Mouse (Mus musculus): Measurements from ENCODE around the gene Mrap2. TPM values are rescaled to one million over a fixed set of nuclear protein-coding genes. Genes with fewer than 3 reads are reported as not detected.

Gene Mrap2
- polyA plus RNA-seq, 1 experiment, result 0.02 TPM

DNA sequence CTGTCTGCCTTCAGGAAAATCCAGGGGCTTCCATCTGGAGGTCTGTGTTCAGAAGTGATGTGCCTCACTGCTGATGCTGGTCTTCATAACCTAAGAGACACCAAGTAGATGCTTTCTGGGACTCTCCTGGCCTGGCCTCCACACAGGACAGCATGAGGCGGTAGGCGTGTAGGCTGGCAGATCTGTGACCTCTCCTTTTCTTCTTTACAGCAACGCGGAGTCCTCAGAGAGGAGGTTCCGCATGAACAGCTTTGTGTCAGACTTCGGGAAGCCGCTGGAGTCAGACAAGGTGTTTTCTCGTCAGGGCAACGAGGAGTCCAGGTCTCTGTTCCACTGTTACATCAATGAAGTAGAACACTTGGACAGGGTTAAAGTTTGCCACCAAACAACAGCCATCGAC is 38.1 kb downstream of the Mrap2 start:
- H3K79me2 ChIP-seq (ENCODE audit: control insufficient read depth, insufficient read depth), result no peaks in the 10 kb centered on the region
- no peaks in the 10 kb centered on the region for H3K36me3 ChIP-seq (ENCODE audit: control insufficient read depth, insufficient read depth)
- no peak overlapping the region for H3K4me2 ChIP-seq (ENCODE audit: low read depth)
- H3ac ChIP-seq (ENCODE audit: control insufficient read depth, insufficient read length), result no peak overlapping the region
- no peaks in the 10 kb centered on the region for H3K27me3 ChIP-seq (ENCODE audit: control insufficient read depth, insufficient read depth, insufficient read length)
- TF ChIP-seq POLR2A (IDR thresholded peaks at IDR 0.05; ENCODE audit: insufficient read length, low read depth), result no peak
- TF ChIP-seq TCF12 (IDR thresholded peaks at IDR 0.05; ENCODE audit: insufficient read depth, poor library complexity, severe bottlenecking), result no peak
- no peak for TF ChIP-seq MAX (IDR thresholded peaks at IDR 0.05; ENCODE audit: low read depth)
- TF ChIP-seq SRF (IDR thresholded peaks at IDR 0.05; ENCODE audit: control insufficient read depth, insufficient read length, low read depth), result no peak
- TF ChIP-seq TCF3 (IDR thresholded peaks at IDR 0.05; ENCODE audit: insufficient read length, low read depth), result no peak
- TF ChIP-seq CEBPB (IDR thresholded peaks at IDR 0.05; ENCODE audit: insufficient read depth, poor library complexity, severe bottlenecking), result no peak
- no peak for TF ChIP-seq USF1 (IDR thresholded peaks at IDR 0.05; ENCODE audit: low read depth)
- TF ChIP-seq E2F4 (IDR thresholded peaks at IDR 0.05; ENCODE audit: insufficient read depth), result no peak
- TF ChIP-seq MYOG (IDR thresholded peaks at IDR 0.05; ENCODE audit: control insufficient read depth in 1 of 3, insufficient read depth in 1 of 3, insufficient read length in 2 of 3, low read depth in 2 of 3), result no peak
- TF ChIP-seq POLR2AphosphoS2 (IDR thresholded peaks at IDR 0.05; ENCODE audit: insufficient read length, low read depth), result no peak
- no peak for TF ChIP-seq REST (IDR thresholded peaks at IDR 0.05; ENCODE audit: insufficient read depth, insufficient read length)
- TF ChIP-seq MYOD1 (IDR thresholded peaks at IDR 0.05; ENCODE audit: control insufficient read depth in 1 of 3, insufficient read length in 2 of 3, low read depth in 2 of 3), result no peak
- H3K4me3 ChIP-seq, result no peak overlapping the region

DNA sequence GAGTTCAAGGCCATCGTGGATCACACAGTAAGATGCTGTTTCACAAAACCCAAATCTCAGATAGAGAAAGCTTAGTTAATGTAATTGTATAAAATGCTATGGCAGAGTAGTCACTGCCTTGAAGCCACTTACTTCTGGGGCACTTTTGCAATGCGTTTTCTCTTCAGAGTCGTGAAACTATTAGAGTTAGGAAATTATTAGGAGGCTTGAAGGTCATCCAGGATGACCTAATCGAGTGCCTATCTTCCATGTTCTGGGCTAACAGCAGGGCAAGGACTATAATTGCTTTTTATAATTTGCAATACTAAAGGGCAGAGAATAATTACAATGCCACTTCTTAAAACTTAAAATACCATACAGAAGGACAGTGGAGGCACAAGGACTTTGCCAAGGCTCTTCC is 43.2 kb downstream of the Mrap2 start:
- H3K79me2 ChIP-seq (ENCODE audit: control insufficient read depth, insufficient read depth), result no peaks in the 10 kb centered on the region
- H3K36me3 ChIP-seq (ENCODE audit: control insufficient read depth, insufficient read depth), result peaks cover 16% of the 10 kb centered on the region
- H3K4me3 ChIP-seq, result no peak overlapping the region
- H3ac ChIP-seq (ENCODE audit: control insufficient read depth, insufficient read length), result no peak overlapping the region
- TF ChIP-seq POLR2A (IDR thresholded peaks at IDR 0.05; ENCODE audit: insufficient read length, low read depth) (no peak), SRF (IDR thresholded peaks at IDR 0.05; ENCODE audit: control insufficient read depth, insufficient read length, low read depth) (no peak), MYOG (IDR thresholded peaks at IDR 0.05; ENCODE audit: control insufficient read depth in 1 of 3, insufficient read depth in 1 of 3, insufficient read length in 2 of 3, low read depth in 2 of 3) (no peak), MAX (IDR thresholded peaks at IDR 0.05; ENCODE audit: low read depth) (no peak), TCF3 (IDR thresholded peaks at IDR 0.05; ENCODE audit: insufficient read length, low read depth) (no peak), REST (IDR thresholded peaks at IDR 0.05; ENCODE audit: insufficient read depth, insufficient read length) (no peak), POLR2AphosphoS2 (IDR thresholded peaks at IDR 0.05; ENCODE audit: insufficient read length, low read depth) (no peak), E2F4 (IDR thresholded peaks at IDR 0.05; ENCODE audit: insufficient read depth) (no peak), USF1 (IDR thresholded peaks at IDR 0.05; ENCODE audit: low read depth) (no peak), TCF12 (IDR thresholded peaks at IDR 0.05; ENCODE audit: insufficient read depth, poor library complexity, severe bottlenecking) (no peak), CEBPB (IDR thresholded peaks at IDR 0.05; ENCODE audit: insufficient read depth, poor library complexity, severe bottlenecking) (no peak), MYOD1 (IDR thresholded peaks at IDR 0.05; ENCODE audit: control insufficient read depth in 1 of 3, insufficient read length in 2 of 3, low read depth in 2 of 3) (no peak)
- no peak overlapping the region for H3K4me2 ChIP-seq (ENCODE audit: low read depth)
- H3K27me3 ChIP-seq (ENCODE audit: control insufficient read depth, insufficient read depth, insufficient read length), result no peaks in the 10 kb centered on the region

DNA sequence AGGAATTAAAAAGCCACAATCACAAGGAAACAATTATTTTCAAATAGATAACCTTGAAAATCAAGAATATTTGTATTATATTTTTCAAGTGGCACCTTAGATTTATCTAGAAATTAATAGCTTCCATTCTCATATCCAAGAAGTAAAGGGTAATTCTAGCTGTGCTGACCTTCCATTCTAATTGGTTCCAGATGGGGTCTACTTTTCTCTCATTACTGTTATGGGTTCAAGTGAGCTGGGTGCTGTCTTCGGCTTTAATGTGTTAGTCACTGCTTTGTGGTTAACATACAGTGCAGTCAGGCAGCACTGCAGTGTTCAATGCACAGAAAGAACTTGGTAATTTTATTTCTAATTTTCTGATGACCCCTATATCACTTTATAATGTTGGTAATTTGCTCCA is 49.6 kb downstream of the Mrap2 start:
- H3K27me3 ChIP-seq (ENCODE audit: control insufficient read depth, insufficient read depth, insufficient read length), result no peaks in the 10 kb centered on the region
- H3K36me3 ChIP-seq (ENCODE audit: control insufficient read depth, insufficient read depth), result peaks cover 49% of the 10 kb centered on the region
- H3K4me2 ChIP-seq (ENCODE audit: low read depth), result no peak overlapping the region
- H3K4me3 ChIP-seq, result no peak overlapping the region
- no peak overlapping the region for H3ac ChIP-seq (ENCODE audit: control insufficient read depth, insufficient read length)
- H3K79me2 ChIP-seq (ENCODE audit: control insufficient read depth, insufficient read depth), result no peaks in the 10 kb centered on the region
- TF ChIP-seq MYOD1 (IDR thresholded peaks at IDR 0.05; ENCODE audit: control insufficient read depth in 1 of 3, insufficient read length in 2 of 3, low read depth in 2 of 3) (no peak), TCF3 (IDR thresholded peaks at IDR 0.05; ENCODE audit: insufficient read length, low read depth) (no peak), REST (IDR thresholded peaks at IDR 0.05; ENCODE audit: insufficient read depth, insufficient read length) (no peak), USF1 (IDR thresholded peaks at IDR 0.05; ENCODE audit: low read depth) (no peak), MYOG (IDR thresholded peaks at IDR 0.05; ENCODE audit: control insufficient read depth in 1 of 3, insufficient read depth in 1 of 3, insufficient read length in 2 of 3, low read depth in 2 of 3) (no peak), CEBPB (IDR thresholded peaks at IDR 0.05; ENCODE audit: insufficient read depth, poor library complexity, severe bottlenecking) (no peak), SRF (IDR thresholded peaks at IDR 0.05; ENCODE audit: control insufficient read depth, insufficient read length, low read depth) (no peak), POLR2A (IDR thresholded peaks at IDR 0.05; ENCODE audit: insufficient read length, low read depth) (no peak), POLR2AphosphoS2 (IDR thresholded peaks at IDR 0.05; ENCODE audit: insufficient read length, low read depth) (no peak)

DNA sequence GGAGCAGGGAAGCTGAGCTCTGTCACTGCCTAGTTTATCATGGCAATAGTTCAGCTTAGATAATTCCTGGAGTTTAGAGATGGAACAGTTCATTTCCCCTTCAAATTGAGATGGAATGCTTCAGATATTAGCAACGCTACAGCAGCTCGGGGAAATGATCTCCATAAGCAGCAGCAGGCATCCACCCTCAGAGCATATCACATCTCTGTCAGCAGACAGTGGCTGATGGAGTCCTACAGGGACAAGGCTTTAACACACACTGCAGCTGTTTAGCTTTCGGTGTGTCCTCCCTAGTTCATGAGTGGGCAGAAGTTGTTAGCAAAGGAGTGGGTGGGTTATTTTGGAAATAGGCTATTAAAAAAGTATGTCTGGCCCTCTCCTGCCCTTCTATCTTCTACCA is 53.2 kb downstream of the Mrap2 start:
- Histone ChIP-seq H3K4me2 (ENCODE audit: low read depth) (no peak overlapping the region), H3K79me2 (ENCODE audit: control insufficient read depth, insufficient read depth) (no peaks in the 10 kb centered on the region), H3K27me3 (ENCODE audit: control insufficient read depth, insufficient read depth, insufficient read length) (no peaks in the 10 kb centered on the region), H3ac (ENCODE audit: control insufficient read depth, insufficient read length) (no peak overlapping the region), H3K36me3 (ENCODE audit: control insufficient read depth, insufficient read depth) (peaks cover 51% of the 10 kb centered on the region), H3K4me3 (no peak overlapping the region)
- no peak for TF ChIP-seq MYOD1 (IDR thresholded peaks at IDR 0.05; ENCODE audit: control insufficient read depth in 1 of 3, insufficient read length in 2 of 3, low read depth in 2 of 3)
- TF ChIP-seq POLR2A (IDR thresholded peaks at IDR 0.05; ENCODE audit: insufficient read length, low read depth), result no peak
- TF ChIP-seq E2F4 (IDR thresholded peaks at IDR 0.05; ENCODE audit: insufficient read depth), result no peak
- TF ChIP-seq REST (IDR thresholded peaks at IDR 0.05; ENCODE audit: insufficient read depth, insufficient read length), result no peak
- TF ChIP-seq USF1 (IDR thresholded peaks at IDR 0.05; ENCODE audit: low read depth), result no peak
- TF ChIP-seq MYOG (IDR thresholded peaks at IDR 0.05; ENCODE audit: control insufficient read depth in 1 of 3, insufficient read depth in 1 of 3, insufficient read length in 2 of 3, low read depth in 2 of 3), result no peak
- no peak for TF ChIP-seq SRF (IDR thresholded peaks at IDR 0.05; ENCODE audit: control insufficient read depth, insufficient read length, low read depth)
- TF ChIP-seq CEBPB (IDR thresholded peaks at IDR 0.05; ENCODE audit: insufficient read depth, poor library complexity, severe bottlenecking), result no peak
- TF ChIP-seq MAX (IDR thresholded peaks at IDR 0.05; ENCODE audit: low read depth), result no peak
- TF ChIP-seq POLR2AphosphoS2 (IDR thresholded peaks at IDR 0.05; ENCODE audit: insufficient read length, low read depth), result no peak
